In genomic region chr7:114081633-114082420, GRCm38 (mm10) we compare ENCODE assay signal across 22 mouse cellular contexts. TPM values are rescaled to one million over a fixed set of nuclear protein-coding genes. Genes with fewer than 3 reads are reported as not detected.
DNase-seq lines count a peak whose midpoint lies in the region; ATAC-seq and TF ChIP-seq lines count a peak whose summit lies in the region.
"Had no signal": no experiment of that assay in that cellular context is flagged by ENCODE, and none has a peak within 500 bp of the region (broad histone marks: within the 10 kb centered on the region; RNA-seq: fewer than 3 reads in every experiment).

No protein-coding gene starts in this region.

- no peaks in the 10 kb centered on the region; the same call in 1 of the 2 replicates for H3K36me3 ChIP-seq in spleen, adult 2 months (ENCODE audit: control insufficient read depth, insufficient read depth, low read length)
- H3K36me3 ChIP-seq in forebrain, embryonic 11.5 days (ENCODE audit: control insufficient read depth, insufficient read depth, low read length) = no peaks in the 10 kb centered on the region
- H3K36me3 ChIP-seq: embryonic facial prominence, embryonic 12.5 days; hindbrain, embryonic 12.5 days; limb, embryonic 15.5 days; midbrain, embryonic 12.5 days had no signal

- ATAC-seq in hematopoietic stem cell, adult 5-6 weeks (replicated peaks in 1 of 2; ENCODE audit: insufficient read depth in 1 of 2, low FRiP score in 2 of 2, low TSS enrichment in 1 of 2, low read depth in 1 of 2, poor library complexity in 2 of 2, severe bottlenecking in 2 of 2) = peak; percentile 51 to 58; a peak in 2 of 4 replicates
- ATAC-seq in forebrain, embryonic 11.5 days (replicated peaks; ENCODE audit: low FRiP score) = no peak
- ATAC-seq: forebrain, embryonic 14.5 days had no signal

- no peak overlapping the region for H3K4me2 ChIP-seq in forebrain, embryonic 11.5 days (ENCODE audit: low read depth, low read length, severe bottlenecking)
- H3K4me2 ChIP-seq: embryonic facial prominence, embryonic 12.5 days; heart, embryonic 12.5 days; hindbrain, embryonic 12.5 days; limb, embryonic 15.5 days; midbrain, embryonic 12.5 days had no signal

- WGBS in spleen, adult 2 months = 51% methylated on average over 21 of the region's 21 CpGs
- 86% methylated on average over 21 of the region's 21 CpGs for WGBS in forebrain, embryonic 11.5 days

- TF ChIP-seq CTCF in left cerebral cortex, adult 2 months (IDR thresholded peaks at IDR 0.05) = no peak
- no peak for TF ChIP-seq CTCF in spleen, adult 2 months (IDR thresholded peaks at IDR 0.05; ENCODE audit: extremely low read depth, insufficient read depth, insufficient read length, insufficient replicate concordance)

- TF ChIP-seq POLR2A in spleen, adult 2 months (IDR thresholded peaks at IDR 0.05; ENCODE audit: low read depth, low read length) = no peak

- H3K4me1 ChIP-seq in spleen, adult 2 months (ENCODE audit: control insufficient read depth, insufficient read depth, insufficient read length) = peaks cover 40% of the 10 kb centered on the region
- H3K4me1 ChIP-seq in forebrain, embryonic 11.5 days (replicated peaks; ENCODE audit: control insufficient read depth, insufficient read depth, low read length) = no peaks in the 10 kb centered on the region; the same call in 1 of the 2 replicates
- H3K4me1 ChIP-seq: hindbrain, embryonic 12.5 days had no signal

- peak overlapping the region; percentile 2; the same call in 1 of the 2 replicates for H3K27ac ChIP-seq in left cerebral cortex, adult 2 months
- H3K27ac ChIP-seq in spleen, adult 2 months (ENCODE audit: insufficient read depth, low read length) = peak overlapping the region; percentile 42
- H3K27ac ChIP-seq in forebrain, embryonic 11.5 days (ENCODE audit: low read depth, low read length) = no peak overlapping the region
- H3K27ac ChIP-seq: embryonic facial prominence, embryonic 12.5 days; hindbrain, embryonic 12.5 days; limb, embryonic 15.5 days; midbrain, embryonic 12.5 days had no signal

- DNase-seq in left cerebral cortex, adult 2 months (ENCODE audit: extremely low spot score in 1 of 2, low spot score in 2 of 2) = no peak
- no peak for DNase-seq in left cerebral cortex, postnatal 4 days
- no peak for DNase-seq in spleen, adult 2 months (ENCODE audit: low read depth in 1 of 2, low spot score in 2 of 2)
- no peak for DNase-seq in spleen, postnatal 10 days (ENCODE audit: low spot score in 2 of 2)
- DNase-seq in forebrain, embryonic 11.5 days (ENCODE audit: low spot score) = no peak
- no peak for DNase-seq in embryo, embryonic 9.5 days (ENCODE audit: extremely low spot score)
- DNase-seq: adrenal gland, postnatal 36 days; cerebellum, adult 11 months; cerebellum, adult 9-11 months; gastrocnemius, postnatal 10 days; heart, postnatal 10 days; kidney, adult 2 months; kidney, postnatal 10 days; lung, adult 18-20 months; lung, postnatal 10 days had no signal

- H3K9me3 ChIP-seq in forebrain, embryonic 11.5 days (ENCODE audit: control insufficient read depth, low read length) = no peaks in the 10 kb centered on the region
- H3K9me3 ChIP-seq: embryonic facial prominence, embryonic 12.5 days; heart, embryonic 12.5 days; hindbrain, embryonic 12.5 days; limb, embryonic 15.5 days; midbrain, embryonic 12.5 days had no signal

- no peak overlapping the region for H3K9ac ChIP-seq in forebrain, embryonic 11.5 days (ENCODE audit: low read length)
- H3K9ac ChIP-seq: embryonic facial prominence, embryonic 12.5 days; heart, embryonic 12.5 days; hindbrain, embryonic 12.5 days; limb, embryonic 15.5 days; midbrain, embryonic 12.5 days had no signal

- H3K27me3 ChIP-seq in spleen, adult 2 months (ENCODE audit: control insufficient read depth, insufficient read depth, low read length) = no peaks in the 10 kb centered on the region
- no peaks in the 10 kb centered on the region for H3K27me3 ChIP-seq in forebrain, embryonic 11.5 days (ENCODE audit: control insufficient read depth, insufficient read depth, low read length)
- H3K27me3 ChIP-seq: embryonic facial prominence, embryonic 12.5 days; heart, embryonic 12.5 days; hindbrain, embryonic 12.5 days; limb, embryonic 15.5 days; midbrain, embryonic 12.5 days had no signal

- no peak overlapping the region for H3K4me3 ChIP-seq in left cerebral cortex, adult 2 months
- H3K4me3 ChIP-seq in spleen, adult 2 months (ENCODE audit: extremely low read depth, insufficient read depth, insufficient read length) = no peak overlapping the region
- no peak overlapping the region for H3K4me3 ChIP-seq in forebrain, embryonic 11.5 days (ENCODE audit: low read depth, low read length)
- H3K4me3 ChIP-seq: embryonic facial prominence, embryonic 12.5 days; heart, embryonic 12.5 days; hindbrain, embryonic 12.5 days; limb, embryonic 15.5 days; midbrain, embryonic 12.5 days had no signal

- intact Hi-C loops in left cerebral cortex, adult 2 months (cut with DNase I) = loop anchor here (5.0 kb wide), 1 partner anchor 100 kb away; no protein-coding TSS in a partner anchor
- intact Hi-C loops in left cerebral cortex, postnatal 4 days (cut with DNase I) = no loop called here

RNA-seq across cellular contexts. Expression of gene Rras2, which starts 35.8 kb away (rescaled TPM):
- 10 to 100 TPM; 16.4 to 20.8 TPM for total RNA-seq in left cerebral cortex, adult 2 months (2021)
- 10 to 100 TPM; 71.3 to 74.0 TPM for total RNA-seq in left cerebral cortex, postnatal 4 days (2021)
- polyA plus RNA-seq in spleen, adult 2 months (2012; rRNA removed) = 14.4 and 29.0 TPM in 2 replicates
- total RNA-seq in hematopoietic stem cell, adult 5-6 weeks (2017) = 9.2 and 12.4 TPM in 2 replicates
- 25.6 and 26.6 TPM in 2 replicates for polyA plus RNA-seq in forebrain, embryonic 11.5 days (2014; fragmentation: Nextera tagmentation; extraction: Ambion mirVana)
